ENCODE assay signal across 8 mouse cellular contexts in the genomic region with DNA sequence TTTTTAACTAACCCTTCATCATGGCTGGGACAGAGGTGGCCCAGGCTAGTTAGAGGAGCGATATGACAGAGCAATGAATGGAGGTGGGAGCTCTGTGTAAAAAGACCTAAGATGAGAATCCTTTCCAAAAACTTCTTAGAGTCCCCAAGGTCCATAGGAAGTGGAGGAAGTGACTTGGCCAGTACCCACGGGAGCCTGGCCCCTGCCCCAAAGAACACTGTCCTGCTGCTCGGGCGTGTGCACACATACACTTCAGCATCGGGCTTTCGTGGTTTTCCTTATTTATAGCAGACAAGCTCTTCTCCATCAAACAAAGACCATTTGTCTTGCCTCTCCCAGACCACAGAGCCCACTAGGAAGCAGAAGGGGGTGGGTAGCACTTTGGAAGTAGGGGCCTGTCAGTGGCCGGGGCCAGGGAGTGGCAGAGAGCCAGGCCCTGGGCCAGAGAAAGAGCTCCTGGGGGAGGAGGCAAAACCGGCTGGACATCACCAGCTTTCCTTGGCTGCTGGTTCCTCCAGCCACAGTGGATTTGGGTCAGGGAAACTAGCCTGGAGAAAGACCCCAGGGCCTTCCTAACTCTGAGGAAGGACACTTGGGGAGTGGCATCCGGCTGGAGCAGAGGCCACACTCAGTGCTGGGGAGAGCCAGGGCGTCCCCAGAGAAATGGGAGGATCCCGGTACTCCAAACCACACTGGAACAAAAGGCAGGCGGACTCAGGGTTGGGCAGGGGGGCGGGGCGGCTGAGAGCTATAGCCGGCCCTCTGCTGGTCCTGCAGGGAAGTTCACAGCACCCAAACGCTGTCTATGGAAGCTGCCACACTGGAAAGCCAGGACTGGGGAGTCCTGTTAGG. TPM values are rescaled to one million over a fixed set of nuclear protein-coding genes. Genes with fewer than 3 reads are reported as not detected.
DNase-seq lines count a peak whose midpoint lies in the region; ATAC-seq and TF ChIP-seq lines count a peak whose summit lies in the region.

No protein-coding gene starts in this region.

- H3K36me3 ChIP-seq in hindbrain, embryonic 14.5 days (replicated peaks; ENCODE audit: control insufficient read depth, insufficient read depth) = peaks cover 30% of the 10 kb centered on the region

- peak overlapping the region; percentile 84 for H3K9ac ChIP-seq in hindbrain, embryonic 14.5 days

- intact Hi-C loops in left cerebral cortex, adult 2 months (cut with DNase I) = loop anchor here (5.0 kb wide), 1 partner anchor 180 kb away; no protein-coding TSS in a partner anchor

- peaks cover 43% of the 10 kb centered on the region for H3K4me1 ChIP-seq in hindbrain, embryonic 14.5 days (replicated peaks; ENCODE audit: control insufficient read depth, insufficient read depth, low read length)

- peak; percentile 81 for TF ChIP-seq CTCF in left cerebral cortex, adult 2 months (IDR thresholded peaks at IDR 0.05)

- 8% methylated on average over 16 of the region's 16 CpGs for WGBS in hindbrain, embryonic 14.5 days

- peak overlapping the region; percentile 82 for H3K27ac ChIP-seq in hindbrain, embryonic 14.5 days
- no peak overlapping the region for H3K27ac ChIP-seq in left cerebral cortex, adult 2 months

- H3K4me2 ChIP-seq in hindbrain, embryonic 14.5 days (replicated peaks) = peak overlapping the region; percentile 85

- peak; percentile 94 for DNase-seq in adipocyte (ENCODE audit: low spot score)
- peak; percentile 66 to 81 for DNase-seq in cerebellum, postnatal 25 days
- DNase-seq in gastrocnemius, adult 18-20 months (ENCODE audit: low spot score) = peak; percentile 71
- DNase-seq in hindbrain, embryonic 14.5 days (ENCODE audit: low spot score) = peak; percentile 80
- peak; percentile 49 to 51 for DNase-seq in left cerebral cortex, adult 2 months (ENCODE audit: extremely low spot score in 1 of 2, low spot score in 2 of 2)
- DNase-seq in lung, postnatal 36 days = peak; percentile 92
- peak; percentile 53 for DNase-seq in retina, postnatal 7 days (ENCODE audit: low read depth, low spot score)
- DNase-seq in natural killer cell, adult 2 months (ENCODE audit: low spot score in 2 of 2) = no peak

- peak; percentile 39; the same call in 1 of the 2 replicates for ATAC-seq in hindbrain, embryonic 14.5 days (ENCODE audit: low FRiP score)

- no peaks in the 10 kb centered on the region for H3K9me3 ChIP-seq in hindbrain, embryonic 14.5 days (ENCODE audit: control insufficient read depth, low read length)

- H3K27me3 ChIP-seq in hindbrain, embryonic 14.5 days (ENCODE audit: control insufficient read depth, insufficient read depth, low read length) = no peaks in the 10 kb centered on the region

- peak overlapping the region; percentile 78 for H3K4me3 ChIP-seq in hindbrain, embryonic 14.5 days (replicated peaks; ENCODE audit: low read length)
- H3K4me3 ChIP-seq in left cerebral cortex, adult 2 months = peak overlapping the region; percentile 9; the same call in 1 of the 2 replicates

RNA-seq across cellular contexts. Expression of a gene that starts 4.9 kb away (rescaled TPM):
- 100 to 1,000 TPM in 1 of 2 experiments, 10 to 100 TPM in 1; 90.0 to 204 TPM for total RNA-seq in gastrocnemius, adult 18-20 months (2021)
- 4.1 and 6.5 TPM in 2 replicates for polyA plus RNA-seq in hindbrain, embryonic 14.5 days (2014; fragmentation: Nextera tagmentation; extraction: Ambion mirVana)
- 10 to 100 TPM; 88.2 to 90.7 TPM for total RNA-seq in left cerebral cortex, adult 2 months (2021)

Comparison
In these comparisons a context has a peak if more than half of its experiments do, and no peak if none do; other contexts are left out.
1. DNase-seq: peak in adipocyte (single experiment), cerebellum, postnatal 25 days (2 of 2), gastrocnemius, adult 18-20 months (single experiment), hindbrain, embryonic 14.5 days (single experiment), left cerebral cortex, adult 2 months (2 of 2), lung, postnatal 36 days (single experiment) and retina, postnatal 7 days (single experiment); none in natural killer cell, adult 2 months (0 of 2).